Mouse (Mus musculus): Measurements from ENCODE around the gene Capza2. TPM values are rescaled to one million over a fixed set of nuclear protein-coding genes. Genes with fewer than 3 reads are reported as not detected.

Gene Capza2
- polyA plus RNA-seq, 1 experiment from 2014 or later: 194 TPM

DNA sequence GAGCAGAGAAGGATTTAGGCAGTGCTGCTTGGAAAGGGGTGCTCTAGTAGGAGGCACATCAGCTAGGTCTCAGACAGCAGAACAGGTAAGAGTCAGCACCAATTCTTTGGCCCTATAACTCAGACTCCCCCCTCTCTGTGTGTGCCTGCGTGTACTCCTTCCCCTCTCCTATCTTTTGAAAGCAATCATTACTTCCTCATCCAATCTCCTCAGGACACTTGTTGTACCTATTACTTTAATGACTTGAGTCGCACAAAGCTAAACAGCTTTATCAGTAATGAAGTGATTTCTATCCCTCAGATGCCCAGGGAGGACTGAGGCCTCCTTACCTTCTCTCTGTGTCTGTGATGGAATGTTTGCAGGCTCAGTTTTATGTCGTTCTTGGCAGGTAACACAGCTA, 10.1 kb downstream of the Capza2 start:
- Histone ChIP-seq H3K36me3 (peaks cover 21% of the 10 kb centered on the region), H3K4me1 (no peaks in the 10 kb centered on the region), H3K4me3 (replicated peaks) (no peak overlapping the region), H3K27me3 (no peaks in the 10 kb centered on the region), H3K9ac (no peak overlapping the region), H3K9me3 (replicated peaks) (no peaks in the 10 kb centered on the region), H3K4me2 (replicated peaks) (no peak overlapping the region), H3K27ac (replicated peaks) (no peak overlapping the region)
- 61% methylated on average over 3 of the region's 3 CpGs for WGBS
- ATAC-seq (ENCODE audit: insufficient number of reproducible peaks, low FRiP score, low TSS enrichment, low read depth): no peak

- H3K4me3 ChIP-seq (replicated peaks): no peak overlapping the region
- WGBS: 85% methylated on average over 2 of the region's 2 CpGs
- no peaks in the 10 kb centered on the region for H3K9me3 ChIP-seq (replicated peaks)
- H3K4me2 ChIP-seq (replicated peaks): no peak overlapping the region
- no peak for ATAC-seq (ENCODE audit: insufficient number of reproducible peaks, low FRiP score, low TSS enrichment, low read depth)
- no peaks in the 10 kb centered on the region for H3K4me1 ChIP-seq
- no peaks in the 10 kb centered on the region for H3K27me3 ChIP-seq
- H3K36me3 ChIP-seq: peaks cover 26% of the 10 kb centered on the region
- no peak overlapping the region for H3K27ac ChIP-seq (replicated peaks)
- no peak overlapping the region for H3K9ac ChIP-seq
Measured at GRCm38 (mm10) chr6:17652132-17652531, 16.1 kb downstream of the Capza2 start.

DNA sequence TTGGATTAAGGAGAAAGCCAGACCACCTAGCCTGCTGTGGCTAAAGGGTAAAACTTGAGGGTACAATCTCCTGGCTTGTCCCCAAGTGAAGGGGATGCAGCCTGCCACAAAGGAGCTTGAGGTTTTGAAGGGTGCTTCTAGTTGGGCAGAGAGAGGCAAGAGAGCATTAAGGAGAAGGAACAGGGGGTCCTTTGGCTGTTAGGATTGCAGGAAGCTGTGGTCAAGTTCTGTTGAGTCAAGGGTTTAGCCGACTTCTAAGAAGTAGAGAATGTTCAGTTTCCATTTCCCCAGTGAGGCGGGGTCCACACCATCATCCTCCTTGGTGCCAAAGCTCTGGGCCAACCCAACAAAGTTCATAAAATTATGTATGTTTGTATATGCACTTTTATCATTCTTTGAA, 19.0 kb downstream of the Capza2 start:
- peaks cover 21% of the 10 kb centered on the region for H3K36me3 ChIP-seq
- 86% methylated on average over 2 of the region's 2 CpGs for WGBS
- H3K4me3 ChIP-seq (replicated peaks): no peak overlapping the region

GRCm38 (mm10) chr6:17657308-17657707, 21.3 kb downstream of the Capza2 start:
- Histone ChIP-seq H3K9me3 (replicated peaks) (no peaks in the 10 kb centered on the region), H3K4me1 (no peaks in the 10 kb centered on the region), H3K36me3 (peaks cover 27% of the 10 kb centered on the region), H3K9ac (no peak overlapping the region), H3K4me2 (replicated peaks) (no peak overlapping the region), H3K27ac (replicated peaks) (no peak overlapping the region), H3K4me3 (replicated peaks) (no peak overlapping the region), H3K27me3 (no peaks in the 10 kb centered on the region)
- no peak for ATAC-seq (ENCODE audit: insufficient number of reproducible peaks, low FRiP score, low TSS enrichment, low read depth)
- WGBS: 81% methylated on average over 1 of the region's 1 CpGs

More for the DNA sequence above, 19.0 kb downstream of the Capza2 start:
- no peaks in the 10 kb centered on the region for H3K9me3 ChIP-seq (replicated peaks)
- H3K4me2 ChIP-seq (replicated peaks): no peak overlapping the region
- H3K27ac ChIP-seq (replicated peaks): no peak overlapping the region
- no peak for ATAC-seq (ENCODE audit: insufficient number of reproducible peaks, low FRiP score, low TSS enrichment, low read depth)
- H3K9ac ChIP-seq: no peak overlapping the region
- H3K27me3 ChIP-seq: no peaks in the 10 kb centered on the region
- H3K4me1 ChIP-seq: no peaks in the 10 kb centered on the region

DNA sequence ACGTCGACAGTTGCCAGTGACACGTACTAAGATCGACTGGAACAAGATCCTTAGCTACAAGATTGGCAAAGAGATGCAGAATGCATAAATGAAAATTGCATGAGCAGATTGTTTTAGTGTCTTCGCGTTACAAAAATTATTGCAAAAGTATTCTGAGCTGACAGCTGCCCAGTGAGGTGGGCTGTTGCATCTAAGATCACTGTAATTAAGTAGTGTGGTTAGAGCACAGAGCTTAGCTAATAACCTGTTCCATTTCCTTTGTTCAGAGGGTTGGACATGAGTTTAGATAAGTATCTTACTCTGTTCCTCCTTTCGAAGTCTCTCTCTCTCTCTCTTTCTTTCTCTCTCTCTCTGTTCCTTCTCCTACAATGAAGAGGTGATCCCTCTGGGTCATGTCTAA, 29.3 kb downstream of the Capza2 start:
- WGBS: 93% methylated on average over 7 of the region's 7 CpGs
- H3K36me3 ChIP-seq: peaks cover 50% of the 10 kb centered on the region
- no peak overlapping the region for H3K4me2 ChIP-seq (replicated peaks)
- H3K9ac ChIP-seq: no peak overlapping the region
- ATAC-seq (ENCODE audit: insufficient number of reproducible peaks, low FRiP score, low TSS enrichment, low read depth): no peak
- no peak overlapping the region for H3K27ac ChIP-seq (replicated peaks)
- no peaks in the 10 kb centered on the region for H3K9me3 ChIP-seq (replicated peaks)
- H3K4me3 ChIP-seq (replicated peaks): no peak overlapping the region
- H3K4me1 ChIP-seq: no peaks in the 10 kb centered on the region
- no peaks in the 10 kb centered on the region for H3K27me3 ChIP-seq

DNA sequence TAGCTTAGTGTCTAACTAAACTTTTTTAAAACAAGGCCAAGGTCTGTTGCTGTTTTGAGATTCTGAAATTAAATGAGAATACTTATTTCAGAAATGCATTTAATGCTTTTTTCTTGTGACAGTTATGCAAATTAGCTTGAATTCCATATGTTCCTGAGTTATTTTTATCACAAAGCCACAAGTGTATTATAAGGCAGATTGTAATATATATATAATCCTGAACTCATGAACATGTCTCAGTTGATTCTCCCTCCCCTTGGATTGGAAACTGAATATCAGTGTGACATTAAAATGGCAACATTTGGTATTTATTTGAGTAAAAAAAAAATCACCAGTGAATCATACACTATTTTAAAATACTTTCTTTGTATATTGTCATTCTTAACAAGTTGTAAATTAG, 30.0 kb downstream of the Capza2 start:
- no peak for ATAC-seq (ENCODE audit: insufficient number of reproducible peaks, low FRiP score, low TSS enrichment, low read depth)
- Histone ChIP-seq H3K9ac (no peak overlapping the region), H3K36me3 (peaks cover 46% of the 10 kb centered on the region), H3K27ac (replicated peaks) (no peak overlapping the region), H3K4me3 (replicated peaks) (no peak overlapping the region), H3K4me2 (replicated peaks) (no peak overlapping the region), H3K9me3 (replicated peaks) (no peaks in the 10 kb centered on the region), H3K27me3 (no peaks in the 10 kb centered on the region), H3K4me1 (no peaks in the 10 kb centered on the region)

GRCm38 (mm10) chr6:17667813-17668212, 31.8 kb downstream of the Capza2 start:
- H3K4me3 ChIP-seq (replicated peaks): no peak overlapping the region
- no peaks in the 10 kb centered on the region for H3K4me1 ChIP-seq
- no peaks in the 10 kb centered on the region for H3K27me3 ChIP-seq
- no peak overlapping the region for H3K4me2 ChIP-seq (replicated peaks)
- H3K9me3 ChIP-seq (replicated peaks): no peaks in the 10 kb centered on the region
- no peak for ATAC-seq (ENCODE audit: insufficient number of reproducible peaks, low FRiP score, low TSS enrichment, low read depth)
- 89% methylated on average over 3 of the region's 3 CpGs for WGBS
- H3K36me3 ChIP-seq: peaks cover 33% of the 10 kb centered on the region
- H3K9ac ChIP-seq: no peak overlapping the region
- H3K27ac ChIP-seq (replicated peaks): no peak overlapping the region

DNA sequence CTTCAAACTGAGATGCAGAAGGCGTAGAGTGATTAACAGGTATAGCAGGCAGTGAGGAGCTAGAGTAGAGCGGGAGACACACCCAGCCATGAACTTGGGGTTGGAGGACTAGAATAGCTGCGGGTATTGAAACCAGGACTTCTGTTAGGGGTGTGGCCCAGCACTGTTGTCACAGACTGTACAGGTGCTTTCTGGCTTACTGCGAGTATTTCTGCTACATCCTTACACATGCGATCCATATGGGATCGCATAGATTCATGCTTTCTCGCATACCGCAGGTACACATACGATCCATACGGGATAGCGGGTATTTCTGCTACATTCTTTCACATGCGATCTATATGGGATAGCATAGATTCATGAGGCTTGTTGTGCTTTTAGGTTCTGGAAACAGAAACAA, 32.3 kb downstream of the Capza2 start:
- Histone ChIP-seq H3K36me3 (peaks cover 28% of the 10 kb centered on the region), H3K27me3 (no peaks in the 10 kb centered on the region), H3K4me3 (replicated peaks) (no peak overlapping the region), H3K4me1 (no peaks in the 10 kb centered on the region), H3K27ac (replicated peaks) (no peak overlapping the region), H3K9me3 (replicated peaks) (no peaks in the 10 kb centered on the region), H3K4me2 (replicated peaks) (no peak overlapping the region), H3K9ac (no peak overlapping the region)
- no peak for ATAC-seq (ENCODE audit: insufficient number of reproducible peaks, low FRiP score, low TSS enrichment, low read depth)
- 94% methylated on average over 12 of the region's 12 CpGs for WGBS

DNA sequence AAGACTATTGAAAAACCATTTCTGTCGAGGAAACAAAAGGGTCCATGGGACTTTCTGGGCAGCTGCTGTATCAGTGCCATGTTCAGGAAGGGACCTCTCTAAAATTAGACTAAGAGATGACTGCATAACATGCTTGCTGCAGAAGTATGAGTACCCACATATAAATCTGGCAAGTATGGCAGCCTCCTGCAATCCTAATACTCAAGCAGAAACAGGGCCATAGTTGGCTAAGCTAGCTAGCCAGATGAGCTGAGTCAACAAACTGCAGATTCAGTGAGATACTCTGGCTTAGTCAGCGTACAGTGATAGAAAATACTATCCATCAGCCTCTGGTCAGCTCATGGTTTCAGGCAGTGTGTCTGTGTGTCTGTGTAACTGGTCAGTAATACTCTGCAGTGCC, 33.8 kb downstream of the Capza2 start:
- H3K4me2 ChIP-seq (replicated peaks): no peak overlapping the region
- no peak overlapping the region for H3K27ac ChIP-seq (replicated peaks)
- H3K4me3 ChIP-seq (replicated peaks): no peak overlapping the region
- no peak overlapping the region for H3K9ac ChIP-seq
- peaks cover 21% of the 10 kb centered on the region; the same call in 1 of the 2 replicates for H3K36me3 ChIP-seq
- H3K4me1 ChIP-seq: no peaks in the 10 kb centered on the region
- no peaks in the 10 kb centered on the region for H3K9me3 ChIP-seq (replicated peaks)
- no peaks in the 10 kb centered on the region for H3K27me3 ChIP-seq
- no peak for ATAC-seq (ENCODE audit: insufficient number of reproducible peaks, low FRiP score, low TSS enrichment, low read depth)
- WGBS: 81% methylated on average over 2 of the region's 2 CpGs

GRCm38 (mm10) chr6:17675019-17675756, 39.2 kb downstream of the Capza2 start:
- H3K9me3 ChIP-seq (replicated peaks): no peaks in the 10 kb centered on the region
- H3K9ac ChIP-seq: no peak overlapping the region
- H3K27ac ChIP-seq (replicated peaks): no peak overlapping the region
- no peaks in the 10 kb centered on the region for H3K4me1 ChIP-seq
- no peaks in the 10 kb centered on the region for H3K27me3 ChIP-seq
- H3K4me2 ChIP-seq (replicated peaks): no peak overlapping the region
- ATAC-seq (ENCODE audit: insufficient number of reproducible peaks, low FRiP score, low TSS enrichment, low read depth): no peak
- no peak overlapping the region for H3K4me3 ChIP-seq (replicated peaks)
- no peaks in the 10 kb centered on the region for H3K36me3 ChIP-seq
- 24% methylated on average over 12 of the region's 12 CpGs for WGBS

- ATAC-seq (ENCODE audit: insufficient number of reproducible peaks, low FRiP score, low TSS enrichment, low read depth): no peak
- H3K4me1 ChIP-seq: no peaks in the 10 kb centered on the region
- no peaks in the 10 kb centered on the region for H3K36me3 ChIP-seq
- H3K9me3 ChIP-seq (replicated peaks): no peaks in the 10 kb centered on the region
- H3K27ac ChIP-seq (replicated peaks): no peak overlapping the region
- H3K9ac ChIP-seq: no peak overlapping the region
- H3K4me3 ChIP-seq (replicated peaks): no peak overlapping the region
- H3K27me3 ChIP-seq: no peaks in the 10 kb centered on the region
- 87% methylated on average over 2 of the region's 2 CpGs for WGBS
- no peak overlapping the region for H3K4me2 ChIP-seq (replicated peaks)
Measured at GRCm38 (mm10) chr6:17677008-17677407, 41.0 kb downstream of the Capza2 start.

- no peak for ATAC-seq (ENCODE audit: insufficient number of reproducible peaks, low FRiP score, low TSS enrichment, low read depth)
- Histone ChIP-seq H3K4me2 (replicated peaks) (no peak overlapping the region), H3K4me1 (no peaks in the 10 kb centered on the region), H3K4me3 (replicated peaks) (no peak overlapping the region), H3K9ac (no peak overlapping the region), H3K36me3 (no peaks in the 10 kb centered on the region), H3K9me3 (replicated peaks) (no peaks in the 10 kb centered on the region), H3K27ac (replicated peaks) (no peak overlapping the region), H3K27me3 (no peaks in the 10 kb centered on the region)
- 73% methylated on average over 6 of the region's 6 CpGs for WGBS
Measured at GRCm38 (mm10) chr6:17680266-17680925, 44.4 kb downstream of the Capza2 start.
